Mouse (Mus musculus) frontal cortex, postnatal 14 days (tissue): ENCODE measurements around the gene Unc50.

Source experiments
- DNase-seq, 2 experiments: peaks; one replicate each; pipeline ENCODE4 v3.0.0; 2022; ENCODE audit warnings: low spot score in 2 of 2

The Unc50 gene

GRCm38 (mm10) chr1:37488531-37488930 is 58.6 kb downstream of the Unc50 start:
- DNase-seq: no peak
